Mouse (Mus musculus) forebrain, embryonic 15.5 days (tissue): Measurements from ENCODE around the gene Tns3. TPM values are rescaled to one million over a fixed set of nuclear protein-coding genes. Genes with fewer than 3 reads are reported as not detected.

Experiments used
- ATAC-seq: fragments of 200-750 bp; cut with Nextera tagmentation; replicated peaks from 2 replicates; pipeline ENCODE4 v1.8.0; 2017; ENCODE audit warnings: mild to moderate bottlenecking, moderate TSS enrichment, moderate library complexity
- H3K27ac ChIP-seq: fragments of 300-500 bp; sonication (generic); replicated peaks from 2 replicates; pipeline ENCODE4 v1.5.1; 2015; ENCODE audit warnings: mild to moderate bottlenecking, inconsistent platforms
- H3K27me3 ChIP-seq: fragments of 300-500 bp; sonication (generic); 2 replicates; pipeline ENCODE4 v1.6.1; 2015; ENCODE audit warnings: inconsistent platforms
- H3K36me3 ChIP-seq: fragments of 300-500 bp; sonication (generic); 2 replicates; pipeline ENCODE4 v1.6.1; 2015; ENCODE audit warnings: mild to moderate bottlenecking, inconsistent platforms
- H3K4me1 ChIP-seq: fragments of 300-500 bp; sonication (generic); 2 replicates; pipeline ENCODE4 v1.6.1; 2015; ENCODE audit warnings: inconsistent platforms
- H3K4me2 ChIP-seq: fragments of 300-500 bp; sonication (generic); replicated peaks from 2 replicates; pipeline ENCODE4 v1.6.1; 2015; ENCODE audit warnings: mild to moderate bottlenecking, inconsistent platforms
- H3K4me3 ChIP-seq: fragments of 300-500 bp; sonication (generic); 2 replicates; pipeline ENCODE4 v1.5.1; 2015; ENCODE audit warnings: mild to moderate bottlenecking, inconsistent platforms
- H3K9ac ChIP-seq: fragments of 300-500 bp; sonication (generic); replicated peaks from 2 replicates; pipeline ENCODE4 v1.6.1; 2015; ENCODE audit warnings: mild to moderate bottlenecking, inconsistent platforms
- H3K9me3 ChIP-seq: fragments of 300-500 bp; sonication (generic); 2 replicates; pipeline ENCODE4 v1.6.1; 2016; ENCODE audit warnings: inconsistent platforms
- WGBS: fragments of 180-500 bp; shearing (Covaris S2); methylation state at CpG from one replicate; pipeline ENCODE4 v1.1.7; 2015; ENCODE audit warnings: mixed read lengths; 5-methylcytosine and 5-hydroxymethylcytosine counted together
- polyA plus RNA-seq: library from polyadenylated mRNA; unstranded; fragments of >200 nt; fragmentation: Nextera tagmentation; extraction: Ambion mirVana; gene quantifications from 2 replicates; pipeline ENCODE4 v1.2.1, GENCODE M21; 2015

The Tns3 gene
- polyA plus RNA-seq, 1 experiment from 2014 or later = 8.0 TPM

DNA sequence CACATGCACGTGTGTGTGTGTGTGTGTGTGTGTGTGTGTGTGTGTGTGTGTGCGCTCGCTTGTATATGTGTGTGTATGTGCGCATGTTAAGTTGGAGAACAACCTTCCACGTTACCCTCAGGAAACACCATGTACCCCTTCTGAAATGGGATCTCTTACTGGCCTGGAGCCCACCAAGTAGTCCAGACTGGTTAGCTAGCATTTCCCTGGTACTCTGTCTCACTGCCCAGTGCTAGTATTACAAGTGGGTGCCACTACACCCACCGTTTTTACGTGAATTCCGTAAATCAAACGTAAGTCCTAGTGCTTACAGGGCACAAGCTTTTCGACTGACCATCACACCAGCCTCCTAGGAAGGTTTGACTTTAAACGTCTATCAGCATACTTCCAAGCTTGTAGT lies 236.7 kb downstream of the Tns3 start:
- Histone ChIP-seq H3K4me2 (no peak overlapping the region), H3K27ac (no peak overlapping the region), H3K9me3 (no peaks in the 10 kb centered on the region), H3K4me1 (peaks cover 11% of the 10 kb centered on the region), H3K27me3 (no peaks in the 10 kb centered on the region), H3K9ac (no peak overlapping the region), H3K4me3 (no peak overlapping the region), H3K36me3 (no peaks in the 10 kb centered on the region)
- WGBS = 89% methylated on average over 11 of the region's 11 CpGs
- no peak for ATAC-seq

DNA sequence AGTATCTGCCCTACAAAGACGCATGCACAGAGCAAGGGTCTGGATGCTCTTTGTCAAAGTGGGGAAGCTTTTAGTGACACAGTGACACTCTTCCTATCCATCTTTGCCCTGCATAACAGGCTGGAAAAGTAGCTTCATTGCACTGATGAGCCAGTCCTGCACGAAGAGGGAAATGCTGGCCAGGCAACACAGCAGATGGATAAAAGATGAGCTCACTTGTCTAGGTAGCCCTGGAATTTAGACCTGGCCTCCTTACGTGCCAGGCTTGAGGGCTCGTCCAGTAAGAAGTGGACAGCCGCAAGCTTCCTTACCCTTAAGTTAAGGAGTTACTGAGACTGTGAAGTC lies 239.1 kb downstream of the Tns3 start:
- Histone ChIP-seq H3K4me1 (peaks cover 9% of the 10 kb centered on the region), H3K27ac (peak overlapping the region; percentile 76; the same call in 1 of the 2 replicates), H3K9me3 (no peaks in the 10 kb centered on the region), H3K36me3 (no peaks in the 10 kb centered on the region), H3K4me3 (no peak overlapping the region), H3K4me2 (no peak overlapping the region), H3K9ac (no peak overlapping the region), H3K27me3 (no peaks in the 10 kb centered on the region)
- ATAC-seq = no peak; the same call in 1 of the 2 replicates
- 78% methylated on average over 5 of the region's 5 CpGs for WGBS

DNA sequence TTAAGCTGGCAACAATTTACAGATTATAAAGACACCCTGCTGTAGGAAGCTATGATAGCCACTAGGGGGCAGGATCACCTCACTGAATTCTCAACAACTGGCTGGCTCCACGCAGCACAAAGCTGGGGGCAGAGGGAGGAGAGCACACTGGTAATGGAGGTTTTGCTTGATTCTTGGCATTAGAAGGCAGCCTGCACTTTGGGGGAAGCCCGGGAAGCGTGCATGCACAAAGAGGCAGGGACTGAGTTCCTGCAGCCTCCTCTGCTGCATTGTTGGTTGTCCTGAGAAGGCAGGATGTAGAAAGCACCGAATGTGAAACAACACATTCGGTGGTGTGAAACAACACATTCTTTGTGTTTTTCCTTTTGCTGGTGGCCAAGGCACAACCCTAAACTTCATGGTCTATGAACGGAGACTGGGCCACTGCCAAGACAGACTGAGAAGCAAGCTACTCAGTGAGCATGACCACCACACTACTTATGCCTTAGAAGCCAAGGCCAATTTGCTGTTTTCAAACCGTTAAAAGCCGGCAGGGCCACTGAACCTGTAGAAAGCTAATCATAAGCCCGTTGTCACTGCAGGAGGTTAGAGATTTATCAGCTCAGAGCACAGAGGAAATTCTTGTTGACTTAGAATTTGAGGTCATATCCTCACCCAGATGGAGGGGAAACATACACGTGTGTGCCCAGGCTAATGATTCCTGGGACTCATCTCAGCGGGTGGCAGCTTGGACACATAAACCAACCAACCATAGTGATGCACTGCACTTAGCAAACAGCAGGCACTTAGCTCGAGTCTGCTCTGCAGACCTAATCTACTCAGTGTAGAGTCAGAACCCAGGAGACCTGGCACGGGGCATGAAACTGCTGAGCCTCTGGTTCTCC lies 239.8 kb downstream of the Tns3 start:
- WGBS = 18% methylated on average over 13 of the region's 13 CpGs
- Histone ChIP-seq H3K27ac (peak overlapping the region; percentile 76), H3K36me3 (no peaks in the 10 kb centered on the region), H3K27me3 (no peaks in the 10 kb centered on the region), H3K4me3 (no peak overlapping the region), H3K4me1 (peaks cover 9% of the 10 kb centered on the region), H3K4me2 (peak overlapping the region; percentile 35), H3K9me3 (no peaks in the 10 kb centered on the region), H3K9ac (no peak overlapping the region; the same call in 1 of the 2 replicates)
- peak; percentile 96 for ATAC-seq

DNA sequence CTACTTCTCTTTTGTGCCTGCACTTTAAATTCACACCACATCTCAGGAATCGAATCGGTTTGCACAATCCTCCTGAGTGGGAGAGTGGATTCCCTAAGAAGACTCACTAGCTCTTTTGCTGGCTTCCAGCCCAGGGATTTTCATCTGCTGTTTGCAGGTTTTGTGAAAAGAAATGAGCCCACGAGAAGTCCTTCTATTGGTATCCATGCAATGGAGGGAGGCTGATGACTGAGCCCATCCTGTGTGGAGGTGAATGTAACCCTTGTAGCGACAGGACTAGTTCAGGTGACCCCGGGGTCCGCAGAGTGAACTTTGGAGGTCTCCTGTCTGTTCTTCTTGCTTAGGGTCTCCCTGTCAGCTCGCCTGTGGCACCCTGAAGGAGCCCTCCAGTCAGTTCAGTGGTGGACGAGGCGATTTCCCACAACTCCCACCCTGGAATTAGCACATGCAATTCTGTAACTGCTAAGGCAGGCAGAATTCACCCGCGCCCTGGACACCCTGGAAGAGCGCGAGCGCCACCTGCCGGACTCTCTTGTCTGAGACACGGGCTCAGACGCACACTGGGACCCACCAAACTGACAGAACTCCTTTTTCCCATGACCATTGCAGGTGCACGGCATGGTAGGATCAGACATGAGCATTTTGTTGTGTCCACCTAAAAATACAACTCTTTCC lies 259.0 kb downstream of the Tns3 start:
- Histone ChIP-seq H3K27me3 (no peaks in the 10 kb centered on the region), H3K27ac (no peak overlapping the region), H3K4me1 (0 out of 2 replicates have a peak, but pooled peaks cover 4% of the 10 kb centered on the region), H3K4me2 (no peak overlapping the region), H3K9ac (no peak overlapping the region), H3K9me3 (no peaks in the 10 kb centered on the region), H3K36me3 (no peaks in the 10 kb centered on the region), H3K4me3 (no peak overlapping the region)
- WGBS = 24% methylated on average over 18 of the region's 18 CpGs
- ATAC-seq = peak; percentile 83

DNA sequence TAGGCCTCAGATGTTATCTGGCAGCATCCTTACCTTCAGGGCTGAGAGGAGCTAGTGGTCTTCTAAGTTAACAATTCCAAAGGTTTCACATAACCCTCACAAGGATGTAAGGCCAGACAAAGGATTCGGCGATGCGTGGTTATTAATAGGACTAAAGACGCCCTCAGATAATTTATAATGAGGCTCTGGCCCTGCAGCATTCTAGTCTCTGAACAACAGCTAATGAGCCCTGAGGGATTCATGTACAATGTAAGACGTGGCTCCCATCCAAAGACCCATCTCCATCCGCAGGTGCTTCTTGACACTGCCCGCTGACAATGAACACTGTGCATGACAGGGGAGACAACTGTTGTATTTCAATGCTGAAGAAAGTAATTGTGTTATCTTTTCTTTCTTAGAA lies 263.0 kb downstream of the Tns3 start:
- Histone ChIP-seq H3K4me1 (0 out of 2 replicates have a peak, but pooled peaks cover 4% of the 10 kb centered on the region), H3K9ac (no peak overlapping the region), H3K27ac (no peak overlapping the region), H3K27me3 (no peaks in the 10 kb centered on the region), H3K36me3 (no peaks in the 10 kb centered on the region), H3K9me3 (peaks cover 4% of the 10 kb centered on the region; the same call in 1 of the 2 replicates), H3K4me2 (no peak overlapping the region), H3K4me3 (no peak overlapping the region)
- 39% methylated on average over 7 of the region's 7 CpGs for WGBS
- ATAC-seq = no peak

DNA sequence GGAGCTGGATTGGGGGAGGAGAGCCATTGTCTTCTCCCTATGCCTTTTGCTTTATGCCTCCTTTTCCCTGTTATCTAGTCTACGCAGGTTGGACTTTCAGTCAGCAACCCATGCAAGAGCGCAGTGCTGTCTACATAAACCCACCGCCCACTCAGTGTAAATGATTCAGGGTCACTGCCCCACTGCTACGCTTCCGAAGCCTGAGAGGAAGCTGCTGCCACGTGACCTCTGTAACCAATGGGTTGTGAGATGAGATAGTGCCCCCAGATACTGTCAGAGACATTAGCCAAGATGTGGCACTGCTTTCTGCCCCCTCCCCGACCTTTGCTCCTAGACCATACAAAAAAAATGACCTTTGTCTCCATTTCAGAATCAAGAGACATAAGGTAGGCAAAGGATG lies 268.0 kb downstream of the Tns3 start:
- Histone ChIP-seq H3K9me3 (peaks cover 4% of the 10 kb centered on the region; the same call in 1 of the 2 replicates), H3K4me3 (no peak overlapping the region), H3K4me1 (0 out of 2 replicates have a peak, but pooled peaks cover 2% of the 10 kb centered on the region), H3K4me2 (no peak overlapping the region), H3K9ac (no peak overlapping the region), H3K27me3 (no peaks in the 10 kb centered on the region), H3K27ac (no peak overlapping the region), H3K36me3 (no peaks in the 10 kb centered on the region)
- ATAC-seq = no peak
- 85% methylated on average over 7 of the region's 7 CpGs for WGBS

DNA sequence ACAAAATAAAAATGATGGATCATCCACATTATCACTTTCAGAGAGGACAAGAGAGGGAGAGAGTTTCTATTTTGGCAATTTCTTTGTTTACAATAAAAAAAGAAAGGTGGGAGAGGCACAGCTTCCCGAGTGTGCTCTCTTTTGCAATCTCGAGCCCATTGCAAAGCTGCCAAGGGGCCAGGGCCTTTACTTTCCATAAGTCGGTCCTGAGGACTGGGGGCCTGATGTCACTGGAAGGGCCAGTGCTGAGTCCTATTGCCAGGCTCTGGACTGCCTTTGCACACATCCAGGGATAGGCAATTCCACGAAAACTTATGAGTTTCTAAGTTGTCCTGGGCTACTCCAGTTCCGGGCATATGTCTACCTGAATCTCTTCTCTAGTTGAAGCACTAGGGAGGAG lies 272.8 kb downstream of the Tns3 start:
- WGBS = 87% methylated on average over 5 of the region's 5 CpGs
- Histone ChIP-seq H3K9ac (no peak overlapping the region), H3K27me3 (no peaks in the 10 kb centered on the region), H3K4me2 (no peak overlapping the region), H3K27ac (no peak overlapping the region), H3K36me3 (no peaks in the 10 kb centered on the region), H3K4me3 (no peak overlapping the region), H3K9me3 (no peaks in the 10 kb centered on the region), H3K4me1 (no peaks in the 10 kb centered on the region)
- no peak for ATAC-seq

DNA sequence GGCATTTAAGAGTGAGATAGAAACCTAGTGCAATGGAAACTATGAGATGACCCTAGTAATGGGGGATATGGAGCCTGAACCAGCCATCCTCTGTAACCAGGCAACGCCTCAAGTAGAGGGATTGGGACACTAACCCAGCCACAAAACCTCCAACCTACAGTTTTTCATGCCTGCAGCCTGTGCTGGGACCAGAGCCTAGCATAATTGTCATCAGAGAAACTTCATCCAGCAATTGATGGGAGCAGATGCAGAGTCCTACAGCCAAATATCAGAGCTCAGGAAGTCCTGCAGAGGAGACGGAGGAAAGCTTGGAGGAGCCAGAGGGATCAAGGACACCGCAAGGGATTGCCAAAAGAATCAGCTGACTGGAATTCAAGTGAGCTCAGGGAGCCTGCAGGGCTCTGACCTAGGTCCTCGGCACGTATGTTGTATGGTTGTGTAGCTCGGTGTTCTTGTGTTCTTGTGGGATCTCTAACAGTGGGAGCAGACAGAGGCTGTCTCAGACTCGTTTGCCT lies 278.4 kb downstream of the Tns3 start:
- H3K36me3 ChIP-seq = no peaks in the 10 kb centered on the region
- WGBS = 83% methylated on average over 7 of the region's 7 CpGs
- no peak overlapping the region for H3K4me2 ChIP-seq
- no peak for ATAC-seq
- no peak overlapping the region for H3K27ac ChIP-seq
- H3K27me3 ChIP-seq = no peaks in the 10 kb centered on the region
- no peaks in the 10 kb centered on the region for H3K4me1 ChIP-seq
- H3K9me3 ChIP-seq = no peaks in the 10 kb centered on the region
- H3K9ac ChIP-seq = no peak overlapping the region
- H3K4me3 ChIP-seq = no peak overlapping the region
